ENCODE assay signal across 9 mouse cellular contexts in genomic region chr13:41078690-41079420, GRCm38 (mm10). TPM values are rescaled to one million over a fixed set of nuclear protein-coding genes. Genes with fewer than 3 reads are reported as not detected.
DNase-seq lines count a peak whose midpoint lies in the region; ATAC-seq and TF ChIP-seq lines count a peak whose summit lies in the region.
"Had no signal": no experiment of that assay in that cellular context is flagged by ENCODE, and none has a peak within 500 bp of the region (broad histone marks: within the 10 kb centered on the region; RNA-seq: fewer than 3 reads in every experiment).

No protein-coding gene starts in this region.

- no peak overlapping the region for H3K27ac ChIP-seq in kidney, embryonic 16.5 days (ENCODE audit: low read length)
- no peak overlapping the region for H3K27ac ChIP-seq in embryonic facial prominence, embryonic 14.5 days (replicated peaks; ENCODE audit: low read depth, low read length)
- H3K27ac ChIP-seq in intestine, postnatal 0 days (ENCODE audit: low read depth, low read length): no peak overlapping the region
- no peak overlapping the region for H3K27ac ChIP-seq in neural tube, embryonic 13.5 days (replicated peaks)

- peak overlapping the region; percentile 91 for H3K4me2 ChIP-seq in kidney, embryonic 16.5 days (replicated peaks; ENCODE audit: low read depth, low read length)
- H3K4me2 ChIP-seq in embryonic facial prominence, embryonic 14.5 days (ENCODE audit: low read depth, low read length): peak overlapping the region; percentile 88
- H3K4me2 ChIP-seq in intestine, postnatal 0 days (replicated peaks; ENCODE audit: low read depth): peak overlapping the region; percentile 81
- H3K4me2 ChIP-seq in neural tube, embryonic 13.5 days: peak overlapping the region; percentile 82

- peak overlapping the region; percentile 50 for H3K9ac ChIP-seq in kidney, embryonic 16.5 days (replicated peaks; ENCODE audit: low read length)
- peak overlapping the region; percentile 58 for H3K9ac ChIP-seq in embryonic facial prominence, embryonic 14.5 days (ENCODE audit: low read depth, low read length)
- peak overlapping the region; percentile 37; the same call in 1 of the 2 replicates for H3K9ac ChIP-seq in intestine, postnatal 0 days (ENCODE audit: low read depth, low read length)
- H3K9ac ChIP-seq in neural tube, embryonic 13.5 days: peak overlapping the region; percentile 60

- peak overlapping the region; percentile 53 for H3K4me3 ChIP-seq in kidney, embryonic 16.5 days (ENCODE audit: low read length)
- peak overlapping the region; percentile 53 for H3K4me3 ChIP-seq in embryonic facial prominence, embryonic 14.5 days (ENCODE audit: low read depth, low read length)
- peak overlapping the region; percentile 38 for H3K4me3 ChIP-seq in intestine, postnatal 0 days (ENCODE audit: low read depth, low read length)
- peak overlapping the region; percentile 48 for H3K4me3 ChIP-seq in neural tube, embryonic 13.5 days

- H3K4me1 ChIP-seq in kidney, embryonic 16.5 days (ENCODE audit: insufficient read depth, low read length): peaks cover 3% of the 10 kb centered on the region; the same call in 1 of the 2 replicates
- 0 out of 2 replicates have a peak, but pooled peaks cover 7% of the 10 kb centered on the region for H3K4me1 ChIP-seq in embryonic facial prominence, embryonic 14.5 days (ENCODE audit: control insufficient read depth, insufficient read depth, low read length)
- H3K4me1 ChIP-seq in intestine, postnatal 0 days (replicated peaks; ENCODE audit: control insufficient read depth, insufficient read depth, low read length): no peaks in the 10 kb centered on the region
- peaks cover 12% of the 10 kb centered on the region for H3K4me1 ChIP-seq in neural tube, embryonic 13.5 days (replicated peaks)

- 9% methylated on average over 22 of the region's 24 CpGs for WGBS in kidney, embryonic 16.5 days
- 9% methylated on average over 17 of the region's 24 CpGs for WGBS in embryonic facial prominence, embryonic 14.5 days
- 14% methylated on average over 24 of the region's 24 CpGs for WGBS in intestine, postnatal 0 days
- 6% methylated on average over 22 of the region's 24 CpGs for WGBS in neural tube, embryonic 13.5 days

- ATAC-seq in kidney, embryonic 16.5 days (ENCODE audit: low FRiP score, low TSS enrichment): peak; percentile 29
- peak; percentile 53 for ATAC-seq in embryonic facial prominence, embryonic 14.5 days (ENCODE audit: low read depth)
- ATAC-seq in intestine, postnatal 0 days: no peak
- peak; percentile 80 for ATAC-seq in neural tube, embryonic 13.5 days (ENCODE audit: low read depth)

- no peak for TF ChIP-seq CTCF in intestine, postnatal 0 days (IDR thresholded peaks at IDR 0.05; ENCODE audit: low read depth)

- no peaks in the 10 kb centered on the region for H3K9me3 ChIP-seq in kidney, embryonic 16.5 days (ENCODE audit: low read length)
- H3K9me3 ChIP-seq in embryonic facial prominence, embryonic 14.5 days (ENCODE audit: control insufficient read depth, low read length): no peaks in the 10 kb centered on the region
- no peaks in the 10 kb centered on the region for H3K9me3 ChIP-seq in intestine, postnatal 0 days (ENCODE audit: control insufficient read depth)
- H3K9me3 ChIP-seq in neural tube, embryonic 13.5 days: no peaks in the 10 kb centered on the region

- no peak for DNase-seq in kidney, adult 9 months
- DNase-seq in embryonic facial prominence, embryonic 14.5 days (ENCODE audit: low spot score): no peak
- DNase-seq in gastrocnemius, adult 18-20 months (ENCODE audit: low spot score): no peak
- no peak for DNase-seq in gastrocnemius, postnatal 25 days
- no peak for DNase-seq in layer of hippocampus, postnatal 36 days

- H3K36me3 ChIP-seq in kidney, embryonic 16.5 days (ENCODE audit: insufficient read depth, low read length): no peaks in the 10 kb centered on the region
- no peaks in the 10 kb centered on the region for H3K36me3 ChIP-seq in embryonic facial prominence, embryonic 14.5 days (ENCODE audit: control insufficient read depth, insufficient read depth, low read length)
- no peaks in the 10 kb centered on the region for H3K36me3 ChIP-seq in intestine, postnatal 0 days (ENCODE audit: control insufficient read depth, insufficient read depth)
- no peaks in the 10 kb centered on the region for H3K36me3 ChIP-seq in neural tube, embryonic 13.5 days

- peaks cover 7% of the 10 kb centered on the region for H3K27me3 ChIP-seq in kidney, embryonic 16.5 days (ENCODE audit: insufficient read depth, low read length)
- H3K27me3 ChIP-seq in embryonic facial prominence, embryonic 14.5 days (replicated peaks; ENCODE audit: control insufficient read depth, insufficient read depth, low read length): peaks cover 22% of the 10 kb centered on the region
- peaks cover 19% of the 10 kb centered on the region for H3K27me3 ChIP-seq in intestine, postnatal 0 days (replicated peaks; ENCODE audit: control insufficient read depth, insufficient read depth, low read length)
- peaks cover 46% of the 10 kb centered on the region for H3K27me3 ChIP-seq in neural tube, embryonic 13.5 days

RNA-seq across cellular contexts. Expression of gene Mak, which starts 0.7 kb away (rescaled TPM):
- polyA plus RNA-seq in kidney, embryonic 16.5 days (2015; fragmentation: Nextera tagmentation; extraction: Ambion mirVana): 0.46 and 0.70 TPM in 2 replicates
- 1.5 and 2.9 TPM in 2 replicates for polyA plus RNA-seq in embryonic facial prominence, embryonic 14.5 days (2014; fragmentation: Nextera tagmentation; extraction: Ambion mirVana)
- 0.07 and 0.10 TPM in 2 replicates for polyA plus RNA-seq in intestine, postnatal 0 days (2015; fragmentation: Nextera tagmentation; extraction: Ambion mirVana)
- polyA plus RNA-seq in neural tube, embryonic 13.5 days (2015; fragmentation: Nextera tagmentation; extraction: Ambion mirVana): 0.25 and 0.84 TPM in 2 replicates
- not detected for total RNA-seq in gastrocnemius, adult 18-20 months (2021)
- not detected for total RNA-seq in gastrocnemius, postnatal 25 days (2021)
- total RNA-seq in layer of hippocampus, postnatal 36 days (2021): 1 to 10 TPM in 1 of 2 experiments, under 1 TPM in 1; 0.52 to 1.0 TPM
- total RNA-seq: hematopoietic stem cell, adult 5-6 weeks had no signal

RNA-seq across cellular contexts. Expression of gene Gcm2, which starts 32.0 kb away (rescaled TPM):
- polyA plus RNA-seq in kidney, embryonic 16.5 days (2015; fragmentation: Nextera tagmentation; extraction: Ambion mirVana): not detected in 2 replicates
- polyA plus RNA-seq in embryonic facial prominence, embryonic 14.5 days (2014; fragmentation: Nextera tagmentation; extraction: Ambion mirVana): 0.08 TPM in 2 replicates
- not detected in 2 replicates for polyA plus RNA-seq in intestine, postnatal 0 days (2015; fragmentation: Nextera tagmentation; extraction: Ambion mirVana)
- polyA plus RNA-seq in neural tube, embryonic 13.5 days (2015; fragmentation: Nextera tagmentation; extraction: Ambion mirVana): not detected in 2 replicates
- not detected for total RNA-seq in gastrocnemius, adult 18-20 months (2021)
- not detected for total RNA-seq in gastrocnemius, postnatal 25 days (2021)
- not detected for total RNA-seq in layer of hippocampus, postnatal 36 days (2021)
- total RNA-seq: hematopoietic stem cell, adult 5-6 weeks had no signal

RNA-seq across cellular contexts. Expression of gene Sycp2l, which starts 35.3 kb away (rescaled TPM):
- not detected in 2 replicates for polyA plus RNA-seq in kidney, embryonic 16.5 days (2015; fragmentation: Nextera tagmentation; extraction: Ambion mirVana)
- polyA plus RNA-seq in embryonic facial prominence, embryonic 14.5 days (2014; fragmentation: Nextera tagmentation; extraction: Ambion mirVana): 0.08 TPM in 1 of 2 replicates, not detected in the other
- 0.05 TPM in 1 of 2 replicates, not detected in the other for polyA plus RNA-seq in intestine, postnatal 0 days (2015; fragmentation: Nextera tagmentation; extraction: Ambion mirVana)
- polyA plus RNA-seq in neural tube, embryonic 13.5 days (2015; fragmentation: Nextera tagmentation; extraction: Ambion mirVana): not detected in 2 replicates
- not detected for total RNA-seq in gastrocnemius, adult 18-20 months (2021)
- total RNA-seq in gastrocnemius, postnatal 25 days (2021): under 1 TPM in 1 of 2 experiments, not detected in 1; 0.13 TPM
- total RNA-seq in layer of hippocampus, postnatal 36 days (2021): not detected
- total RNA-seq: hematopoietic stem cell, adult 5-6 weeks had no signal
